Mouse (Mus musculus) left cerebral cortex, adult 8-10 months (tissue): ENCODE data around the gene Nell2. TPM values are rescaled to one million over a fixed set of nuclear protein-coding genes. Genes with fewer than 3 reads are reported as not detected.
A peak's percentile ranks its signal among the peaks of the same experiment; 100 is the strongest.
"Not testable (repeated sequence)": the region's sequence is repeated elsewhere in the genome, so short reads cannot be mapped to it uniquely, and the experiment has no call there.

Experiments used
- DNase-seq, 2 experiments: peaks; one replicate each; pipeline ENCODE4 v3.0.0; 2022; ENCODE audit warnings: low spot score in 2 of 2
- total RNA-seq, 4 experiments: library from RNA; stranded (reverse); gene quantifications; 2 replicates each; pipeline ENCODE4 v1.2.4; 2022

Nell2 gene
- 100 to 1,000 TPM; 430 to 462 (median 446) TPM for total RNA-seq

GRCm38 (mm10) chr15:95527948-95528861 lies at the start of gene Nell2:
Nell2 (minus strand) TSS chr15:95528559.
- DNase-seq: peak; percentile 65 to 66

- peak in 1 of 2 experiments; percentile 24 for DNase-seq
Measured at GRCm38 (mm10) chr15:95574661-95575060, 46.3 kb upstream of the Nell2 start.

DNA sequence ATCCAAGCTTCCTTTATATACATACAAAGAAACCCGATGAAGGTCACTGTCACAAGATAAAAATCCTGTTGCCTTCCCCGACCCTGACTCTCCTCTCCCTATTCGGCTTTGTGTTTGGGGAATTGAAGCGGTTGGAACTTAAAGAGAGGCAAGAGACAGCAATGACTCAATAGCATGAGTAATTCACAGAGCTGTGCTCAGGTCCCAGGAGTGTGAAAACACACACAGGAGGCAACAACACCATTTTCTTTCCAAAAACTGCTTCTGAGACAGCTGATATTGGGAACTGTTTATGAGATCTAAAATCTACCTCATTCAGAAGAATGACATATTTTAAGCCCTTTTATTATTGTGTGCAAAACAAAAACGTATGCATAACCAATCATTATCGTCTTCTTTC lies 41.2 kb upstream of the Nell2 start:
- DNase-seq: no peak

GRCm38 (mm10) chr15:95565160-95565559 lies 36.8 kb upstream of the Nell2 start:
- DNase-seq: no peak

DNA sequence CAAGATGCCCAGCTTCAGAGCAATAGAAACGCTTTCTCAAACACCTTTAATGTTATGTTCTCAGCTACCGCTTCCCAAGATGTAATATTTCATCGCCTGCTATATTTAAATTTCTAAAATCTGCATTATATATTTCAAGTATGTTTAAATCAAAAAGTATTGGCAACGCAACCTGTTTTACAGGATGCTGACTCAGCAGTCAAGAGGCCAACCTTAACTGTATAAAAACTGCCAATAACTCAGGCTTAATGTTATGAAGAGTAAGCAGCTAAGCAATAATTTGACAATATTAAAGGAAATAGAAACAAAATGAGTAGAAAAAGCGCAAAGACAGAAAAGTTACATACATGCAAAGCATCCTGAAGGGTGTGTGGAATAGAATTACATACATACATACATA lies 32.9 kb upstream of the Nell2 start:
- no peak for DNase-seq

- DNase-seq: no peak
Measured at GRCm38 (mm10) chr15:95550011-95550410, 21.7 kb upstream of the Nell2 start.

- DNase-seq: peak in 1 of 2 experiments; percentile 32
Measured at GRCm38 (mm10) chr15:95542632-95543031, 14.3 kb upstream of the Nell2 start.

DNA sequence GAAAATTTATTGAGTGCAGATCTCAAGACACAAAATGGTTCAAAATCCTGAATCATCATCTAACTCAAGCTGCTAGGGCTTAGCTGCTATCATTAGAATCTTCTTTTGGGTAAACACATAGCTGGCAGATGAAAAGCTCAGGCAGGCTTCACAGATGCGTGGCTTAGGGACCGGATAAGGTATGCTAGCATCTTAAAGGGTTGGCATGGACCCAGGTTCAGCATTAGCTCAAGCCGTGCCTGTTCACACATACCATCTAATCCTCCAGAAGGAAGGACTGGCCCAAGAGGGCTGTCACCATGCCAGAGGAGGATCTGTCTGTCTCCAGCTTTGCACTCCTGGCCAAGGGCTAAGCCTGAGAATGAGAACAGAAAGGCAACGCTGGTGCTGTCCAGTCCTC lies 8.4 kb upstream of the Nell2 start:
- peak in 1 of 2 experiments; percentile 48 for DNase-seq

DNA sequence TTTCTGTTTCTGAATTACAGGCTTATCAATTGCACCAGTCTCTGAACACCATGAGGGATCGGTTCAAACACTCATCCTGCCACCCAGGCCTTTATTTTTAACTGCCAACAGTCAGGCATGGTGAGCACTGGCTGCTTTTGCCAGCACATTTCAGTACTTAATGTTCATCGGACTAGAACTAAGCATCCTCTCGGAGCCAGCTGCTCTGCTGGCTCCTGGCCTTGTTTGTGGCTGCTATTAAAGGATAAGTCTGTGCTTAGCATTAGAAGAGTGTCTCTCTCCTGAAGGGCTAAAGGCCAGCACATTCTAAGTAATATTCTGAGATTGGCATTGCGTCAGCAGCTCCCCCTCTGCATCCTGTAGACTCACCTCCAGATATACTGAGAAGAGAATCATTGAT lies 7.9 kb upstream of the Nell2 start:
- DNase-seq: peak in 1 of 2 experiments; percentile 55

GRCm38 (mm10) chr15:95534644-95535043 lies 6.3 kb upstream of the Nell2 start:
- no peak for DNase-seq

DNA sequence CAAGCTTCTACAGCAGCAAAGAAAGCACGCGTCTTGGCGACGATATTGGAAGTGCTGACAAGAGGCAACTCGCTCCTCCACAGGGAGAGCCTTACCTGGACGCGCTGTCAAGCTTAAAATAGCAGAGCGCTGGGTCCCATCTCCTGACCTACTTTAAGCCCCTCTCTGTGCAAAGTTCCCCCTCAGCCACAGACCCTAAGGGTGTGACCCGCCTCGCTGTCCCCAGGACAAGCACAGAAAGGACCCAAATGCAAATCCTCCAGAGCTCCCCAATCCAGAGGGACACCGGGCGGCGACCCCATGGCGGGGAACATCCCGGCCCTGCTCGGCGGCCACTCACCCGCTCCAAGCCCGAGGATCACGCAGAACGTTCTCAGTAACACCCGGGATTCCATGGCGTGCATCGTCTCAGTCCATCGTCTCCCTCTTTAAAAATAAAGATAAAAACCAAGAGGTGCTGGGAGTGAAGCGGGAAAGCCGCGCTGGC lies 855 bp downstream of the Nell2 start:
- no peak for DNase-seq

DNA sequence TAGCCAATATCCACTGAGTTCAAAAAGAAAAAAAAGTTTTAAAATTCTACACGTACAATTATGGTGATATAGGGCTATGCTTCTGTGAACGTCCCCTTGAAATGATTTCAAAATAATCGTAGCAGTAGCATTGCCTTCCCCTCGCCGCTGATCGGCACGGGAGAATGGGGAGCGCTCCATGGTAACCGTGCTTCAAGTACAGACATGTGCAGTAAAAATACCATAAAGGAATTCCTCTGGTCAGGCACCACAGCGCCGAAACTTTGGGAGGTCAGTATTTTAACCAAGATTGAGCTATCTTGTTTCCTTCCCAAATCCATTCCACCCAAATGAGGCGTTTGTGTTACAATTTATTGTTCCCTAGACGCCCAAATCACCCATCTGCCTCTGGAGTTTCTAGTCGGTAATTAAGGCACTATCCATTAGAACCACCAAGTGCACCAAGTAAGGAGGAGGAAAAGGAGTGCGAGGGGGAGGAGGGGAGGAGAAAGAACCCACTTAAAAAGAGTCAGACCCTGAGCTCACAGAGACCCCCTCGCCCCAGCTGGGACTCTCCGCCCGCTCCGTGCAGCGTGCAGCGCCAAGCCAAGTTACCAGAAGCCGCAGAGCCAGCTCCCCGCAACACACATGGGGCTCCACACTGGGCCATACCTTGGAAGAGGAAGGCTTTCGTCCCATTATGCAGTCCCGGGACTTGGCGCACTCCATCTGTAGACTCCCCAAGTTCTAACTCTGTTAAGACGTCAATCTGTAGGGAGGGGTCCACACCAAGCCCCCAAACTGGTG lies 1.5 kb downstream of the Nell2 start:
- no peak for DNase-seq

DNA sequence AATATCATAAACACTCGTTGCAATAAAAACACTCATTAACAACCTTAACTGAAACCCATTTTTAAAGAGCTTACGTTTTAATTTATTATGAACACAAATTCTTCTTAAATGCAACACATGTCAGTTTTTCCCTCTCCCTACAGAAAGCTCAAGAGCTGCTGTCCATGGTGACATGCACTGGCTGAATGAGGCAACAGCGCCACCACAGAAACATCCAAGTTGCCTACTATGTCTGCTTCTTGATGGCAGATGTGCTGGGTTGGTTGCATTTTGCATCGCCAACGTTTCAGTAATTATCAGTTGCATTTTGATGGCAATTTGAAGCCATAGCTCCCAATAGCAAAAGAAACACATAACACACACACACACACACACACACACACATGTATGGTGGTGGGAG lies 2.4 kb downstream of the Nell2 start:
- DNase-seq: peak in 1 of 2 experiments; percentile 41

GRCm38 (mm10) chr15:95518204-95518603 lies 10.2 kb downstream of the Nell2 start:
- DNase-seq: no peak

- DNase-seq: not testable (repeated sequence)
Measured at GRCm38 (mm10) chr15:95513306-95513705, 15.1 kb downstream of the Nell2 start.

DNA sequence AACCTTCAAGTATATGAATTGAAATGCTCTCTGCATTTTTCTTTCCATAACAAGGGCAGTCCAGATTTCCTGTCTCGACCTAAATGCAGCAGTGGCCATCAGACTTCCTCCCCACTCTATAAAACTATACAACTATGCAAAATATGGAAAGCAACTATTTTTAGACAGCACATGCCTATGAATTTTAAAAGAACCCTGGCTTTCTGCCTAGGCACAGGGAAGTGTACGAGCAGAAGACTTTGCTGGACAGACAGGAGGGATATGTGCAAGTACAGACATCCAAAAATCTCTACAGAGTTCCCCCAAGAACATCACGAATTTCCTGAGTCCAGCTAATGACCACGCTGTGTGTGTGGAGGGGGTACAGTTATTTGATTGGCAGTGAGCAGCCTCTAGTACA lies 32.7 kb downstream of the Nell2 start:
- DNase-seq: no peak

GRCm38 (mm10) chr15:95495193-95495592 lies 33.2 kb downstream of the Nell2 start:
- DNase-seq: no peak

- peak in 1 of 2 experiments; percentile 73 for DNase-seq
Measured at GRCm38 (mm10) chr15:95492201-95492600, 36.2 kb downstream of the Nell2 start.

- no peak for DNase-seq
Measured at GRCm38 (mm10) chr15:95489174-95489573, 39.2 kb downstream of the Nell2 start.

GRCm38 (mm10) chr15:95487961-95488360 lies 40.4 kb downstream of the Nell2 start:
- peak; percentile 36 to 88 for DNase-seq

DNA sequence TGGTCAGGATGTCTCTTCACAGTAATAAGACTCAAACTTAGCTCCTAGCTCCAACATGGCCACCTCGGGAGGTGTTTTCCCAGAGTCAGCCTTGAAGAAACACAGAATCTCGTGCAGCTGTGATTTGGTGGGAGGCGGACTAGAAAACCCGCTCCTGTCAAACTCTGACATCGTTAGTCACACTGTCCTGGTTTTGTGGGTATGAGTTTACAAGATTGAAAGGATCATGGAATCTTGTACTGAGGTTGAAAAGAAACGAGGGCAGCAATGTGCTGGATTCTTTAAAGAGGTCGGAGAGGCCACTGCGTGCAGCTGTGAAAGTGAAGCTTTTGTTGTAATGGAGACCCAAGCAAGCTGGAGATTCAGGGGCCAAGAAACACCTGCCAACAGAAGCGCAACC lies 46.4 kb downstream of the Nell2 start:
- DNase-seq: no peak

GRCm38 (mm10) chr15:95481585-95481984 lies 46.8 kb downstream of the Nell2 start:
- no peak for DNase-seq
